Mouse (Mus musculus) olfactory bulb, adult 2 months (tissue): ENCODE results near the gene Gm47841.

Source experiments
- CTCF ChIP-seq: fragments of 200-500 bp; IDR thresholded peaks from 2 replicates; pipeline ENCODE4 v1.5.1; 2012; ENCODE audit warnings: low read depth, mild to moderate bottlenecking, low read length, moderate library complexity; ENCODE audit not compliant: insufficient read depth
- POLR2A ChIP-seq: fragments of 200-500 bp; IDR thresholded peaks from 2 replicates; pipeline ENCODE4 v1.6.1; 2012; ENCODE audit warnings: mild to moderate bottlenecking, low read depth, low read length, moderate library complexity; ENCODE audit not compliant: insufficient read depth

GRCm38 (mm10) chr15:101044531-101044930 is 2.7 kb downstream of the Gm47841 start:
- TF ChIP-seq CTCF, result no peak
- no peak for TF ChIP-seq POLR2A
